24 mouse cellular contexts compared by ENCODE assay signal in genomic region chr5:44041056-44041455, GRCm38 (mm10). TPM values are rescaled to one million over a fixed set of nuclear protein-coding genes. Genes with fewer than 3 reads are reported as not detected.
"Had no signal": no experiment of that assay in that cellular context is flagged by ENCODE, and none has a peak within 500 bp of the region (broad histone marks: within the 10 kb centered on the region; RNA-seq: fewer than 3 reads in every experiment).

No protein-coding gene starts in this region.

- H3K9ac ChIP-seq: forebrain, postnatal 0 days; heart, embryonic 12.5 days; hindbrain, embryonic 13.5 days; hindbrain, embryonic 15.5 days; limb, embryonic 13.5 days; limb, embryonic 15.5 days; liver, embryonic 12.5 days; liver, embryonic 14.5 days had no signal

- H3K4me1 ChIP-seq: heart, embryonic 10.5 days; heart, embryonic 12.5 days; hindbrain, embryonic 13.5 days; hindbrain, embryonic 15.5 days; limb, embryonic 13.5 days; limb, embryonic 15.5 days; liver, embryonic 12.5 days had no signal

- DNase-seq: forebrain, postnatal 0 days; gastrocnemius, postnatal 14 days; gastrocnemius, postnatal 36 days; heart, adult 18-20 months; heart, postnatal 10 days; kidney, adult 18-20 months; kidney, adult 9 months; kidney, postnatal 14 days; kidney, postnatal 36 days; layer of hippocampus, adult 9-11 months; layer of hippocampus, postnatal 36 days; left cerebral cortex, postnatal 4 days had no signal

- H3K27me3 ChIP-seq: heart, embryonic 12.5 days; hindbrain, embryonic 13.5 days; hindbrain, embryonic 15.5 days; limb, embryonic 13.5 days; limb, embryonic 15.5 days; liver, embryonic 12.5 days had no signal

- H3K9me3 ChIP-seq: heart, embryonic 10.5 days; heart, embryonic 12.5 days; hindbrain, embryonic 13.5 days; hindbrain, embryonic 15.5 days; limb, embryonic 13.5 days; limb, embryonic 15.5 days; liver, embryonic 12.5 days had no signal

- H3K27ac ChIP-seq: heart, embryonic 10.5 days; hindbrain, embryonic 13.5 days; hindbrain, embryonic 15.5 days; hindbrain, postnatal 0 days; limb, embryonic 13.5 days; limb, embryonic 15.5 days; liver, embryonic 12.5 days; liver, embryonic 14.5 days had no signal

- H3K4me2 ChIP-seq: heart, embryonic 12.5 days; hindbrain, embryonic 13.5 days; hindbrain, embryonic 15.5 days; limb, embryonic 13.5 days; limb, embryonic 15.5 days; liver, embryonic 12.5 days had no signal

- H3K36me3 ChIP-seq: heart, embryonic 12.5 days; hindbrain, embryonic 15.5 days; limb, embryonic 15.5 days had no signal

- ATAC-seq: forebrain, postnatal 0 days; hindbrain, postnatal 0 days; intestine, embryonic 16.5 days; liver, embryonic 12.5 days had no signal

- H3K4me3 ChIP-seq: heart, embryonic 10.5 days; heart, embryonic 12.5 days; hindbrain, embryonic 13.5 days; hindbrain, embryonic 15.5 days; limb, embryonic 13.5 days; limb, embryonic 15.5 days; liver, embryonic 12.5 days had no signal

RNA-seq across cellular contexts. Expression of gene Fgfbp1, which starts 59.5 kb away (rescaled TPM):
- total RNA-seq: gastrocnemius, postnatal 14 days; hematopoietic stem cell, adult 5-6 weeks; liver, adult 2 months had no signal
- polyA plus RNA-seq: heart, embryonic 12.5 days; liver, adult 2 months; liver, embryonic 12.5 days had no signal
